Mouse (Mus musculus) embryonic facial prominence, embryonic 13.5 days (tissue): ENCODE measurements around the gene Lhx8. TPM values are rescaled to one million over a fixed set of nuclear protein-coding genes. Genes with fewer than 3 reads are reported as not detected.

ENCODE experiments used
- ATAC-seq: fragments of 200-750 bp; cut with Nextera tagmentation; 2 replicates; pipeline ENCODE4 v1.8.0; 2017; ENCODE audit warnings: low read depth; ENCODE audit not compliant: insufficient number of reproducible peaks, insufficient read depth, low FRiP score, low TSS enrichment
- H3K27ac ChIP-seq: fragments of 300-500 bp; sonication (generic); 2 replicates; pipeline ENCODE4 v1.5.1; 2015; ENCODE audit warnings: moderate library complexity, mild to moderate bottlenecking, inconsistent platforms
- H3K27me3 ChIP-seq: fragments of 300-500 bp; sonication (generic); 2 replicates; pipeline ENCODE4 v1.6.1; 2015; ENCODE audit warnings: mild to moderate bottlenecking, inconsistent platforms
- H3K36me3 ChIP-seq: fragments of 300-500 bp; sonication (generic); 2 replicates; pipeline ENCODE4 v1.6.1; 2015; ENCODE audit warnings: mild to moderate bottlenecking, inconsistent platforms
- H3K4me1 ChIP-seq: fragments of 300-500 bp; sonication (generic); 2 replicates; pipeline ENCODE4 v1.6.1; 2015; ENCODE audit warnings: inconsistent platforms
- H3K4me2 ChIP-seq: fragments of 300-500 bp; sonication (generic); 2 replicates; pipeline ENCODE4 v1.6.1; 2015; ENCODE audit warnings: moderate library complexity, mild to moderate bottlenecking, inconsistent platforms
- H3K4me3 ChIP-seq: fragments of 300-500 bp; sonication (generic); 2 replicates; pipeline ENCODE4 v1.5.1; 2015; ENCODE audit warnings: mild to moderate bottlenecking, inconsistent platforms
- H3K9ac ChIP-seq: fragments of 300-500 bp; sonication (generic); 2 replicates; pipeline ENCODE4 v1.6.1; 2015; ENCODE audit warnings: mild to moderate bottlenecking, inconsistent platforms
- H3K9me3 ChIP-seq: fragments of 300-500 bp; sonication (generic); 2 replicates; pipeline ENCODE4 v1.6.1; 2016; ENCODE audit warnings: inconsistent platforms
- WGBS: fragments of 180-500 bp; shearing (Covaris S2); methylation state at CpG from one replicate; pipeline ENCODE4 v1.1.7; 2015; ENCODE audit warnings: mixed read lengths; 5-methylcytosine and 5-hydroxymethylcytosine counted together
- polyA plus RNA-seq: library from polyadenylated mRNA; unstranded; fragments of >200 nt; fragmentation: Nextera tagmentation; extraction: Ambion mirVana; gene quantifications from 2 replicates; pipeline ENCODE4 v1.2.1, GENCODE M21; 2015

The Lhx8 gene
- polyA plus RNA-seq = 58.2 and 61.9 TPM in 2 replicates

GRCm38 (mm10) chr3:154330181-154331002 is at the start of gene Lhx8:
TSS of gene Lhx8 (minus strand) at chr3:154330659.
- 0 out of 2 replicates have a peak, but pooled peaks have one; percentile 45 for ATAC-seq
- peak within 1 kb of the TSS; percentile 89 for H3K9ac ChIP-seq
- WGBS = under 1% methylated on average over 28 of the region's 28 CpGs
- peaks cover 82% of the 10 kb centered on the region for H3K27me3 ChIP-seq
- peak within 1 kb of the TSS; percentile 71 for H3K4me2 ChIP-seq
- peaks cover 31% of the 10 kb centered on the region for H3K4me1 ChIP-seq
- H3K4me3 ChIP-seq = peak within 1 kb of the TSS; percentile 62
- H3K9me3 ChIP-seq = no peaks in the 10 kb centered on the region
- no peaks in the 10 kb centered on the region for H3K36me3 ChIP-seq
- H3K27ac ChIP-seq = peak within 1 kb of the TSS; percentile 97

GRCm38 (mm10) chr3:154373536-154373935 is 43.1 kb upstream of the Lhx8 start:
- H3K9me3 ChIP-seq = 0 out of 2 replicates have a peak, but pooled peaks cover 1% of the 10 kb centered on the region
- 59% methylated on average over 5 of the region's 5 CpGs for WGBS
- H3K4me2 ChIP-seq = no peak overlapping the region
- H3K36me3 ChIP-seq = no peaks in the 10 kb centered on the region
- ATAC-seq = no peak
- H3K27me3 ChIP-seq = no peaks in the 10 kb centered on the region
- no peak overlapping the region for H3K4me3 ChIP-seq
- no peak overlapping the region for H3K27ac ChIP-seq
- no peak overlapping the region for H3K9ac ChIP-seq
- H3K4me1 ChIP-seq = peaks cover 6% of the 10 kb centered on the region; the same call in 1 of the 2 replicates

- ATAC-seq = no peak
- Histone ChIP-seq H3K9me3 (0 out of 2 replicates have a peak, but pooled peaks cover 3% of the 10 kb centered on the region), H3K27me3 (no peaks in the 10 kb centered on the region), H3K9ac (no peak overlapping the region), H3K4me3 (no peak overlapping the region), H3K36me3 (no peaks in the 10 kb centered on the region), H3K4me2 (no peak overlapping the region), H3K27ac (no peak overlapping the region), H3K4me1 (peaks cover 7% of the 10 kb centered on the region)
Measured at GRCm38 (mm10) chr3:154372688-154373087, 42.2 kb upstream of the Lhx8 start.

GRCm38 (mm10) chr3:154367327-154367726 is 36.9 kb upstream of the Lhx8 start:
- ATAC-seq = 0 out of 2 replicates have a peak, but pooled peaks have one; percentile 43

DNA sequence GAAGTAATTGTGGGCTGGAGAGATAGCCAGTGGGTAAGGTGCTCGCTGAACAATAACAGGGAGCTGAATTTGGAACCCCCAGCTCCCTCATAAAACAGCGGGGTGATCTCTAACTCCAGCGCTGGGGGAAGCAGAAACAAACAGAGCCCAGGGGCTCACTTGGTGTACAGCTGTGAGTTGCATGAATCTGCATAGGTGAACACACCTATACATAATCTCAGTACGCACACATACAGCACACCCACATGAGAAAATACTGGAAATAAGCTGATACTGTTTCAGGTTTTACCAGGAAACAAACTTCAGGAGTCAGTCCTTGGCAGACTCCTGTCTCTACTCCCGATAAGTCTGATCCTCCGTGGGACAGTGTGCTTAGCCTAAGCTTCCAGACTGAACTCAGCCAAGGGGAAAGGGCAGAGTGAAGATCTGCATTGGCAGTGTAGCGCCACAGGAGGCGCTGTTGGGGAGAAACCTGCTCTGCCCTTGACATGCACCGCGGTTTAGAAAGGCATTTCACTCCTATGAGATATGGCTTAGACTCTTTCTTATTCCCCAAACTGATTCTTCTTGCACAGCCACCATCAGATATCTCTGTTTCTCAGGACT is 34.2 kb upstream of the Lhx8 start:
- WGBS = 21% methylated on average over 10 of the region's 10 CpGs
- no peak overlapping the region for H3K9ac ChIP-seq
- no peak for ATAC-seq
- H3K27me3 ChIP-seq = no peaks in the 10 kb centered on the region
- 0 out of 2 replicates have a peak, but pooled peaks cover 3% of the 10 kb centered on the region for H3K9me3 ChIP-seq
- peaks cover 23% of the 10 kb centered on the region for H3K4me1 ChIP-seq
- no peak overlapping the region for H3K27ac ChIP-seq
- peak overlapping the region; percentile 42 for H3K4me2 ChIP-seq
- H3K4me3 ChIP-seq = no peak overlapping the region
- H3K36me3 ChIP-seq = no peaks in the 10 kb centered on the region

More at GRCm38 (mm10) chr3:154367327-154367726, 36.9 kb upstream of the Lhx8 start:
- 0 out of 2 replicates have a peak, but pooled peaks cover 3% of the 10 kb centered on the region for H3K9me3 ChIP-seq
- H3K27ac ChIP-seq = peak overlapping the region; percentile 51; the same call in 1 of the 2 replicates
- 20% methylated on average over 3 of the region's 3 CpGs for WGBS
- no peak overlapping the region for H3K4me3 ChIP-seq
- H3K36me3 ChIP-seq = no peaks in the 10 kb centered on the region
- H3K4me1 ChIP-seq = peaks cover 24% of the 10 kb centered on the region
- no peak overlapping the region for H3K4me2 ChIP-seq
- H3K27me3 ChIP-seq = no peaks in the 10 kb centered on the region
- no peak overlapping the region for H3K9ac ChIP-seq

- H3K4me3 ChIP-seq = no peak overlapping the region
- no peak for ATAC-seq
- H3K9me3 ChIP-seq = 0 out of 2 replicates have a peak, but pooled peaks cover 1% of the 10 kb centered on the region
- no peak overlapping the region for H3K27ac ChIP-seq
- 30% methylated on average over 9 of the region's 9 CpGs for WGBS
- H3K4me1 ChIP-seq = peaks cover 23% of the 10 kb centered on the region
- no peak overlapping the region for H3K4me2 ChIP-seq
- no peak overlapping the region for H3K9ac ChIP-seq
- H3K36me3 ChIP-seq = no peaks in the 10 kb centered on the region
- no peaks in the 10 kb centered on the region for H3K27me3 ChIP-seq
Measured at GRCm38 (mm10) chr3:154363507-154363906, 33.0 kb upstream of the Lhx8 start.

GRCm38 (mm10) chr3:154359231-154359630 is 28.8 kb upstream of the Lhx8 start:
- no peak overlapping the region for H3K9ac ChIP-seq
- H3K4me3 ChIP-seq = no peak overlapping the region
- ATAC-seq = no peak
- H3K27ac ChIP-seq = no peak overlapping the region
- 70% methylated on average over 2 of the region's 2 CpGs for WGBS
- no peaks in the 10 kb centered on the region for H3K36me3 ChIP-seq
- no peaks in the 10 kb centered on the region for H3K9me3 ChIP-seq
- 0 out of 2 replicates have a peak, but pooled peaks cover under 1% of the 10 kb centered on the region for H3K4me1 ChIP-seq
- no peak overlapping the region for H3K4me2 ChIP-seq
- no peaks in the 10 kb centered on the region for H3K27me3 ChIP-seq

- H3K27me3 ChIP-seq = peaks cover 31% of the 10 kb centered on the region
- ATAC-seq = no peak
- peaks cover 27% of the 10 kb centered on the region for H3K4me1 ChIP-seq
- H3K36me3 ChIP-seq = no peaks in the 10 kb centered on the region
- no peak overlapping the region for H3K9ac ChIP-seq
- no peaks in the 10 kb centered on the region for H3K9me3 ChIP-seq
- peak overlapping the region; percentile 5 for H3K27ac ChIP-seq
- H3K4me2 ChIP-seq = peak overlapping the region; percentile 49
- H3K4me3 ChIP-seq = peak overlapping the region; percentile 9; the same call in 1 of the 2 replicates
- 21% methylated on average over 13 of the region's 13 CpGs for WGBS
Measured at GRCm38 (mm10) chr3:154340294-154340914, 9.9 kb upstream of the Lhx8 start.

GRCm38 (mm10) chr3:154339649-154340260 is 9.3 kb upstream of the Lhx8 start:
- WGBS = 38% methylated on average over 17 of the region's 17 CpGs

GRCm38 (mm10) chr3:154334806-154335205 is 4.3 kb upstream of the Lhx8 start:
- peak overlapping the region; percentile 71 for H3K4me2 ChIP-seq
- H3K27ac ChIP-seq = peak overlapping the region; percentile 97
- H3K9ac ChIP-seq = peak overlapping the region; percentile 82

More at GRCm38 (mm10) chr3:154339649-154340260, 9.3 kb upstream of the Lhx8 start:
- Histone ChIP-seq H3K27me3 (peaks cover 38% of the 10 kb centered on the region), H3K4me3 (peak overlapping the region; percentile 9; the same call in 1 of the 2 replicates), H3K36me3 (no peaks in the 10 kb centered on the region), H3K9ac (no peak overlapping the region), H3K27ac (peak overlapping the region; percentile 5), H3K4me1 (peaks cover 30% of the 10 kb centered on the region), H3K9me3 (no peaks in the 10 kb centered on the region), H3K4me2 (peak overlapping the region; percentile 49)
- ATAC-seq = no peak

More at GRCm38 (mm10) chr3:154334806-154335205, 4.3 kb upstream of the Lhx8 start:
- Histone ChIP-seq H3K4me1 (peaks cover 30% of the 10 kb centered on the region), H3K9me3 (no peaks in the 10 kb centered on the region), H3K4me3 (peak overlapping the region; percentile 62), H3K27me3 (peaks cover 73% of the 10 kb centered on the region), H3K36me3 (no peaks in the 10 kb centered on the region)
- 2% methylated on average over 10 of the region's 10 CpGs for WGBS
- ATAC-seq = no peak
